Mouse (Mus musculus) embryonic facial prominence, embryonic 11.5 days (tissue): ENCODE measurements around the gene Pax2. TPM values are rescaled to one million over a fixed set of nuclear protein-coding genes. Genes with fewer than 3 reads are reported as not detected.
A peak's percentile ranks its signal among the peaks of the same experiment; 100 is the strongest.

ENCODE experiments used
- ATAC-seq: fragments of 200-750 bp; cut with Nextera tagmentation; replicated peaks from 2 replicates; pipeline ENCODE4 v1.8.0; 2017; ENCODE audit warnings: low read depth; ENCODE audit not compliant: insufficient number of reproducible peaks, low FRiP score, low TSS enrichment
- DNase-seq: peaks from one replicate; pipeline ENCODE4 v3.0.0-alpha.2; 2015; ENCODE audit warnings: low spot score
- H3K27ac ChIP-seq: fragments of 300-500 bp; sonication (generic); replicated peaks from 2 replicates; pipeline ENCODE4 v1.5.1; 2014; ENCODE audit warnings: mild to moderate bottlenecking, low read depth, low read length, control low read depth
- H3K27me3 ChIP-seq: fragments of 300-500 bp; sonication (generic); 2 replicates; pipeline ENCODE4 v1.6.1; 2014; ENCODE audit warnings: mild to moderate bottlenecking, low read length, moderate library complexity, mixed read lengths; ENCODE audit not compliant: control insufficient read depth, insufficient read depth
- H3K36me3 ChIP-seq: fragments of 300-500 bp; sonication (generic); replicated peaks from 2 replicates; pipeline ENCODE4 v1.6.1; 2014; ENCODE audit warnings: low read depth, mild to moderate bottlenecking, low read length, moderate library complexity, mixed read lengths; ENCODE audit not compliant: control insufficient read depth, insufficient read depth
- H3K4me1 ChIP-seq: fragments of 300-500 bp; sonication (generic); 2 replicates; pipeline ENCODE4 v1.6.1; 2014; ENCODE audit warnings: low read length, mixed read lengths; ENCODE audit not compliant: control insufficient read depth, insufficient read depth
- H3K4me2 ChIP-seq: fragments of 300-500 bp; sonication (generic); 2 replicates; pipeline ENCODE4 v1.6.1; 2014; ENCODE audit warnings: low read depth, mild to moderate bottlenecking, control low read depth, low read length, moderate library complexity
- H3K4me3 ChIP-seq: fragments of 300-500 bp; sonication (generic); 2 replicates; pipeline ENCODE4 v1.5.1; 2014; ENCODE audit warnings: low read depth, low read length, control low read depth
- H3K9ac ChIP-seq: fragments of 300-500 bp; sonication (generic); replicated peaks from 2 replicates; pipeline ENCODE4 v1.6.1; 2014; ENCODE audit warnings: mild to moderate bottlenecking, control low read depth, low read length
- H3K9me3 ChIP-seq: fragments of 300-500 bp; sonication (generic); replicated peaks from 2 replicates; pipeline ENCODE4 v1.6.1; 2016; ENCODE audit warnings: mild to moderate bottlenecking, low read length, inconsistent platforms, mixed read lengths; ENCODE audit not compliant: control insufficient read depth
- WGBS: fragments of 180-500 bp; shearing (Covaris S2); extraction: QIAGEN DNeasy Blood & Tissue Kit; methylation state at CpG from one replicate; pipeline ENCODE4 v1.1.7; 2014; 5-methylcytosine and 5-hydroxymethylcytosine counted together
- microRNA-seq: library from miRNA; unstranded; fragments of <30 nt; microRNA quantifications from one replicate; pipeline ENCODE4, GENCODE M21; 2016; ENCODE audit warnings: borderline number of aligned reads
- polyA plus RNA-seq: library from polyadenylated mRNA; unstranded; fragments of >200 nt; fragmentation: Nextera tagmentation; extraction: Ambion mirVana; gene quantifications from 2 replicates; pipeline ENCODE4 v1.2.1, GENCODE M21; 2014

The Pax2 gene
- polyA plus RNA-seq, 1 experiment from 2014 or later, result 0.90 TPM

- no peak overlapping the region for H3K4me3 ChIP-seq
- no peak overlapping the region for H3K4me2 ChIP-seq
- no peak overlapping the region for H3K27ac ChIP-seq
- 82% methylated on average over 1 of the region's 1 CpGs for WGBS
- ATAC-seq, result no peak
- H3K9ac ChIP-seq, result no peak overlapping the region
- no peaks in the 10 kb centered on the region for H3K4me1 ChIP-seq
- no peaks in the 10 kb centered on the region for H3K27me3 ChIP-seq
- H3K9me3 ChIP-seq, result no peaks in the 10 kb centered on the region
- DNase-seq, result no peak
- no peaks in the 10 kb centered on the region for H3K36me3 ChIP-seq
These were observed 119.9 kb downstream of the Pax2 start for GRCm38 (mm10) chr19:44875718-44876117.

DNA sequence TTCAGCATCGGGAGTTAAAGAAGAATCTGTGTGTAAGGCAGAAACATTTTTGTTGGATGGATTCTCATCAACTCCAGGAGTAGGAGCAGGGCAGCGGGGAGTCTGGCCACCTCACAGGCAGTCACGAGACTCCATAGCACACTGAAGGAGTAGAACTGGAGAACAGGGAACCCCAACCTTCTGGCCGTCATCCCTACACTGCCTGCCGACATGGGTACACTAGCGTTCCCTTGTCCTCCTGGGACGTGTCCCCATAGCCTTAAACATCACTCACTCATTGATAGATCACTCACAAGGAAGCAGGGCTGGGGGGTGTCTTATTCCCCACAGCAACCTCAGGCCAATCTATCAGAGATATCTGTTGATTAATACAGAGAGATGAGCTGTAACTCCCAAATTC lies 120.7 kb downstream of the Pax2 start:
- Histone ChIP-seq H3K27me3 (peaks cover 6% of the 10 kb centered on the region; the same call in 1 of the 2 replicates), H3K27ac (no peak overlapping the region), H3K4me1 (no peaks in the 10 kb centered on the region), H3K36me3 (no peaks in the 10 kb centered on the region), H3K4me3 (no peak overlapping the region), H3K9ac (no peak overlapping the region), H3K4me2 (no peak overlapping the region), H3K9me3 (no peaks in the 10 kb centered on the region)
- ATAC-seq, result no peak
- no peak for DNase-seq
- WGBS, result 90% methylated on average over 7 of the region's 7 CpGs

- Histone ChIP-seq H3K4me1 (peaks cover 5% of the 10 kb centered on the region; the same call in 1 of the 2 replicates), H3K36me3 (no peaks in the 10 kb centered on the region), H3K4me3 (peak overlapping the region; percentile 28), H3K9me3 (no peaks in the 10 kb centered on the region), H3K27ac (peak overlapping the region; percentile 56), H3K27me3 (peaks cover 11% of the 10 kb centered on the region), H3K9ac (peak overlapping the region; percentile 62), H3K4me2 (peak overlapping the region; percentile 70)
- WGBS, result under 1% methylated on average over 31 of the region's 31 CpGs
- DNase-seq (peak; percentile 72), ATAC-seq (0 out of 2 replicates have a peak, but pooled peaks have one; percentile 34)
These were observed 126.7 kb downstream of the Pax2 start for GRCm38 (mm10) chr19:44882552-44883024.

- Histone ChIP-seq H3K9me3 (no peaks in the 10 kb centered on the region), H3K4me2 (no peak overlapping the region), H3K36me3 (no peaks in the 10 kb centered on the region), H3K27ac (no peak overlapping the region), H3K9ac (no peak overlapping the region), H3K4me3 (no peak overlapping the region), H3K4me1 (peaks cover 5% of the 10 kb centered on the region; the same call in 1 of the 2 replicates), H3K27me3 (peaks cover 11% of the 10 kb centered on the region)
- DNase-seq (no peak), ATAC-seq (no peak)
- WGBS, result 12% methylated on average over 3 of the region's 3 CpGs
These were observed 128.5 kb downstream of the Pax2 start for GRCm38 (mm10) chr19:44884331-44884730.

GRCm38 (mm10) chr19:44886475-44886874 lies 130.6 kb downstream of the Pax2 start:
- Histone ChIP-seq H3K27ac (no peak overlapping the region), H3K9me3 (no peaks in the 10 kb centered on the region), H3K4me2 (no peak overlapping the region), H3K4me1 (peaks cover 5% of the 10 kb centered on the region; the same call in 1 of the 2 replicates), H3K9ac (no peak overlapping the region), H3K4me3 (no peak overlapping the region), H3K27me3 (peaks cover 5% of the 10 kb centered on the region), H3K36me3 (no peaks in the 10 kb centered on the region)
- 22% methylated on average over 3 of the region's 3 CpGs for WGBS
- DNase-seq (no peak), ATAC-seq (no peak)

Small RNA genes lying within 50 kb of the gene (microRNA-seq; reads per million reads assigned to microRNA genes)
- gene Mir6405, result not detected

Other genes with a start within 250 kb of the Pax2 start
- 0.17 and 0.24 TPM in 2 replicates for gene Sec31b, start 210.2 kb upstream of the Pax2 start, polyA plus RNA-seq
- gene Gm20538, start 203.2 kb upstream of the Pax2 start, polyA plus RNA-seq, result not detected in 2 replicates
- 466 and 508 TPM in 2 replicates for gene Ndufb8, start 200.6 kb upstream of the Pax2 start, polyA plus RNA-seq
- 23.5 and 25.4 TPM in 2 replicates for gene Hif1an, start 193.2 kb upstream of the Pax2 start, polyA plus RNA-seq
- 52.2 and 57.3 TPM in 2 replicates for gene Slf2, start 175.1 kb downstream of the Pax2 start, polyA plus RNA-seq
- 4.5 TPM in 2 replicates for gene Sema4g, start 233.1 kb downstream of the Pax2 start, polyA plus RNA-seq
- 18.0 and 19.7 TPM in 2 replicates for gene Twnk, start 249.6 kb downstream of the Pax2 start, polyA plus RNA-seq